Mouse (Mus musculus) thymus, adult 2 months (tissue): ENCODE measurements around the gene Rnd3. TPM values are rescaled to one million over a fixed set of nuclear protein-coding genes. Genes with fewer than 3 reads are reported as not detected.

Source experiments
- DNase-seq: peaks from one replicate; pipeline ENCODE4 v3.0.0; 2021
- H3K27ac ChIP-seq: fragments of 200-500 bp; 2 replicates; pipeline ENCODE4 v1.5.1; 2012; ENCODE audit warnings: low read length, control low read depth; ENCODE audit not compliant: control insufficient read depth, insufficient read depth
- H3K27me3 ChIP-seq: fragments of 200-500 bp; 2 replicates; pipeline ENCODE4 v1.6.1; 2012; ENCODE audit warnings: mild to moderate bottlenecking, low read length, moderate library complexity, mixed read lengths; ENCODE audit not compliant: control insufficient read depth, insufficient read depth
- H3K36me3 ChIP-seq: fragments of 200-500 bp; 2 replicates; pipeline ENCODE4 v1.6.1; 2012; ENCODE audit warnings: mild to moderate bottlenecking, low read length, moderate library complexity; ENCODE audit not compliant: control insufficient read depth, insufficient read depth
- H3K4me1 ChIP-seq: fragments of 200-500 bp; replicated peaks from 2 replicates; pipeline ENCODE4 v1.6.1; 2012; ENCODE audit warnings: low read length; ENCODE audit not compliant: control insufficient read depth, insufficient read depth
- H3K4me3 ChIP-seq: fragments of 200-500 bp; 2 replicates; pipeline ENCODE4 v1.5.1; 2012; ENCODE audit warnings: mild to moderate bottlenecking, low read length, control low read depth, moderate library complexity; ENCODE audit not compliant: control insufficient read depth, insufficient read depth
- CTCF ChIP-seq: fragments of 200-500 bp; IDR thresholded peaks from 2 replicates; pipeline ENCODE4 v1.5.1; 2012; ENCODE audit warnings: mild to moderate bottlenecking, control low read depth, low read length, moderate library complexity, borderline replicate concordance; ENCODE audit not compliant: control insufficient read depth, poor library complexity, insufficient read depth; ENCODE audit errors: extremely low read depth
- POLR2A ChIP-seq: fragments of 200-500 bp; IDR thresholded peaks from 2 replicates; pipeline ENCODE4 v1.6.1; 2012; ENCODE audit warnings: mild to moderate bottlenecking, low read length, control low read depth, moderate library complexity; ENCODE audit not compliant: control insufficient read depth, poor library complexity, insufficient read depth; ENCODE audit errors: extremely low read depth
- WGBS: fragments of 180-500 bp; shearing (Covaris S2); methylation state at CpG from one replicate; pipeline ENCODE4 v1.1.7; 2018; 5-methylcytosine and 5-hydroxymethylcytosine counted together
- polyA plus RNA-seq: library from polyadenylated mRNA; depleted of rRNA; stranded (reverse); fragments of >200 nt; gene quantifications from 2 replicates; pipeline ENCODE4 v1.2.3, GENCODE M21; 2012

The Rnd3 gene
- polyA plus RNA-seq, 1 experiment = 1.0 TPM

GRCm38 (mm10) chr2:51132181-51132580 lies 16.7 kb downstream of the Rnd3 start:
- Histone ChIP-seq H3K27me3 (no peaks in the 10 kb centered on the region), H3K36me3 (no peaks in the 10 kb centered on the region), H3K4me1 (no peaks in the 10 kb centered on the region), H3K27ac (no peak overlapping the region), H3K4me3 (no peak overlapping the region)
- no peak for DNase-seq
- TF ChIP-seq CTCF (no peak), POLR2A (no peak)
- 98% methylated on average over 20 of the region's 20 CpGs for WGBS

GRCm38 (mm10) chr2:51128090-51128489 lies 20.8 kb downstream of the Rnd3 start:
- Histone ChIP-seq H3K4me3 (no peak overlapping the region), H3K4me1 (no peaks in the 10 kb centered on the region), H3K27me3 (no peaks in the 10 kb centered on the region), H3K36me3 (no peaks in the 10 kb centered on the region), H3K27ac (no peak overlapping the region)
- no peak for TF ChIP-seq CTCF
- no peak for TF ChIP-seq POLR2A
- DNase-seq = no peak
- 93% methylated on average over 4 of the region's 4 CpGs for WGBS

- TF ChIP-seq POLR2A (no peak), CTCF (no peak)
- H3K4me3 ChIP-seq = no peak overlapping the region
- no peaks in the 10 kb centered on the region for H3K36me3 ChIP-seq
- H3K4me1 ChIP-seq = no peaks in the 10 kb centered on the region
- no peaks in the 10 kb centered on the region for H3K27me3 ChIP-seq
- no peak overlapping the region for H3K27ac ChIP-seq
- DNase-seq = no peak
- WGBS = 14% methylated on average over 2 of the region's 2 CpGs
These were observed 38.6 kb downstream of the Rnd3 start for GRCm38 (mm10) chr2:51110271-51110670.

GRCm38 (mm10) chr2:51108631-51109030 lies 40.3 kb downstream of the Rnd3 start:
- H3K36me3 ChIP-seq = no peaks in the 10 kb centered on the region
- no peaks in the 10 kb centered on the region for H3K4me1 ChIP-seq
- no peak overlapping the region for H3K27ac ChIP-seq
- WGBS = 17% methylated on average over 5 of the region's 5 CpGs
- TF ChIP-seq POLR2A = no peak
- no peak for TF ChIP-seq CTCF
- H3K4me3 ChIP-seq = no peak overlapping the region
- no peak for DNase-seq
- no peaks in the 10 kb centered on the region for H3K27me3 ChIP-seq

GRCm38 (mm10) chr2:51101187-51101586 lies 47.7 kb downstream of the Rnd3 start:
- 94% methylated on average over 4 of the region's 4 CpGs for WGBS

GRCm38 (mm10) chr2:51099987-51100386 lies 48.9 kb downstream of the Rnd3 start:
- no peak for DNase-seq
- Histone ChIP-seq H3K27me3 (no peaks in the 10 kb centered on the region), H3K36me3 (no peaks in the 10 kb centered on the region), H3K27ac (no peak overlapping the region), H3K4me3 (no peak overlapping the region), H3K4me1 (no peaks in the 10 kb centered on the region)
- no peak for TF ChIP-seq POLR2A
- no peak for TF ChIP-seq CTCF
- WGBS = 93% methylated on average over 9 of the region's 9 CpGs

More at GRCm38 (mm10) chr2:51101187-51101586, 47.7 kb downstream of the Rnd3 start:
- TF ChIP-seq POLR2A (no peak), CTCF (no peak)
- Histone ChIP-seq H3K4me3 (no peak overlapping the region), H3K27ac (no peak overlapping the region), H3K4me1 (no peaks in the 10 kb centered on the region), H3K27me3 (no peaks in the 10 kb centered on the region), H3K36me3 (no peaks in the 10 kb centered on the region)
- DNase-seq = no peak

- WGBS = 9% methylated on average over 1 of the region's 1 CpGs
- TF ChIP-seq CTCF = no peak
- H3K27ac ChIP-seq = no peak overlapping the region
These were observed 49.7 kb downstream of the Rnd3 start for GRCm38 (mm10) chr2:51099240-51099639.

More at GRCm38 (mm10) chr2:51099240-51099639, 49.7 kb downstream of the Rnd3 start:
- H3K4me3 ChIP-seq = no peak overlapping the region
- DNase-seq = no peak
- H3K27me3 ChIP-seq = no peaks in the 10 kb centered on the region
- H3K36me3 ChIP-seq = no peaks in the 10 kb centered on the region
- H3K4me1 ChIP-seq = no peaks in the 10 kb centered on the region
